Comparison of ENCODE assay signal across 18 mouse cellular contexts in genomic region chr9:71103521-71103920, GRCm38 (mm10).
"Had no signal": no experiment of that assay in that cellular context is flagged by ENCODE, and none has a peak within 500 bp of the region (broad histone marks: within the 10 kb centered on the region; RNA-seq: fewer than 3 reads in every experiment).

No protein-coding gene starts in this region.

- H3K27me3 ChIP-seq: limb, embryonic 15.5 days; liver, embryonic 12.5 days; midbrain, embryonic 12.5 days; neural tube, embryonic 13.5 days; stomach, embryonic 15.5 days had no signal

- H3K27ac ChIP-seq: kidney, postnatal 0 days; limb, embryonic 15.5 days; liver, embryonic 12.5 days; midbrain, embryonic 12.5 days; neural tube, embryonic 13.5 days; stomach, embryonic 15.5 days had no signal

- ATAC-seq: liver, embryonic 12.5 days; midbrain, embryonic 16.5 days had no signal

- DNase-seq: kidney, adult 9 months; kidney, postnatal 36 days; layer of hippocampus, adult 9-11 months; layer of hippocampus, postnatal 36 days; lung, embryonic 14.5 days; lung, postnatal 10 days; lung, postnatal 4 days; retina, postnatal 1 day; right cerebral cortex, postnatal 14 days; thymus, adult 2 months; thymus, postnatal 25 days had no signal

- H3K9ac ChIP-seq: limb, embryonic 15.5 days; liver, embryonic 12.5 days; lung, embryonic 14.5 days; midbrain, embryonic 12.5 days; neural tube, embryonic 13.5 days; stomach, embryonic 15.5 days had no signal

- H3K4me3 ChIP-seq: limb, embryonic 15.5 days; liver, embryonic 12.5 days; midbrain, embryonic 12.5 days; neural tube, embryonic 13.5 days; stomach, embryonic 15.5 days had no signal

- H3K36me3 ChIP-seq: limb, embryonic 15.5 days; liver, embryonic 12.5 days; midbrain, embryonic 12.5 days; neural tube, embryonic 13.5 days; stomach, embryonic 15.5 days had no signal

- H3K9me3 ChIP-seq: limb, embryonic 15.5 days; liver, embryonic 12.5 days; midbrain, embryonic 12.5 days; neural tube, embryonic 13.5 days; stomach, embryonic 15.5 days had no signal

- H3K4me1 ChIP-seq: limb, embryonic 15.5 days; liver, embryonic 12.5 days; midbrain, embryonic 12.5 days; neural tube, embryonic 13.5 days; stomach, embryonic 15.5 days had no signal

- H3K4me2 ChIP-seq: limb, embryonic 15.5 days; liver, embryonic 12.5 days; lung, embryonic 14.5 days; midbrain, embryonic 12.5 days; neural tube, embryonic 13.5 days; stomach, embryonic 15.5 days had no signal
